Mouse (Mus musculus): ENCODE data around the gene Wdr82. TPM values are rescaled to one million over a fixed set of nuclear protein-coding genes. Genes with fewer than 3 reads are reported as not detected.

Wdr82 gene
- polyA plus RNA-seq, 1 experiment from 2014 or later: 27.1 TPM

- Histone ChIP-seq H3K4me2 (replicated peaks; ENCODE audit: low read depth, low read length) (no peak overlapping the region), H3K27me3 (ENCODE audit: control insufficient read depth, insufficient read depth, low read length) (peaks cover 35% of the 10 kb centered on the region), H3K9me3 (ENCODE audit: control insufficient read depth, low read length) (no peaks in the 10 kb centered on the region), H3K36me3 (ENCODE audit: control insufficient read depth, insufficient read depth, low read length) (no peaks in the 10 kb centered on the region), H3K9ac (ENCODE audit: low read depth, low read length) (no peak overlapping the region), H3K4me3 (ENCODE audit: low read length) (no peak overlapping the region), H3K27ac (ENCODE audit: low read depth, low read length) (no peak overlapping the region), H3K4me1 (ENCODE audit: control insufficient read depth, insufficient read depth, low read length) (peaks cover 11% of the 10 kb centered on the region; the same call in 1 of the 2 replicates)
- 81% methylated on average over 2 of the region's 2 CpGs for WGBS
- no peak for ATAC-seq (ENCODE audit: low FRiP score, low TSS enrichment)
Observed at GRCm38 (mm10) chr9:106145582-106145981, 25.1 kb upstream of the Wdr82 start.

DNA sequence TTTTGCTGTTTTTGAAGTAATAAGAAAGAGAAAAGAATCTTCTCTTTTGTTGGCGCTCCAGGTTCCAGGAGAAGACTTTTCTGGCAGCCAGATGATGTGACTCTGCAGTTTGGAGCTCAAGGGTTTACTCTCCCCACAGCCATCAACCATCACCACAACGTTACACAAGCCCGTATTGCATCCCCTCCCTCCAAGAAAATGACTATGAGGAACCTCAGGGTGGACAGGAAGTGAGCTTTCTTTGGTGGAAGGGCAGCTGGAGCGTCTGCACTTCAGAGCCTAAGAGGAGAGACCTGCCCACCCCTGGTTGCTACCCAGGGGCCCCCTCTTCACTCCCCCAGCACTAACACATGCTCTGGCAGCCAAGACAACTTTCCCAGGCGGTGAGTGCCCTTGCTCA is 23.4 kb upstream of the Wdr82 start:
- Histone ChIP-seq H3K9me3 (ENCODE audit: control insufficient read depth, low read length) (no peaks in the 10 kb centered on the region), H3K4me3 (ENCODE audit: low read length) (no peak overlapping the region), H3K4me2 (replicated peaks; ENCODE audit: low read depth, low read length) (no peak overlapping the region), H3K9ac (ENCODE audit: low read depth, low read length) (no peak overlapping the region), H3K27me3 (ENCODE audit: control insufficient read depth, insufficient read depth, low read length) (peaks cover 35% of the 10 kb centered on the region), H3K4me1 (ENCODE audit: control insufficient read depth, insufficient read depth, low read length) (peaks cover 11% of the 10 kb centered on the region; the same call in 1 of the 2 replicates), H3K27ac (ENCODE audit: low read depth, low read length) (no peak overlapping the region), H3K36me3 (ENCODE audit: control insufficient read depth, insufficient read depth, low read length) (no peaks in the 10 kb centered on the region)
- no peak for ATAC-seq (ENCODE audit: low FRiP score, low TSS enrichment)
- WGBS: 22% methylated on average over 5 of the region's 5 CpGs

DNA sequence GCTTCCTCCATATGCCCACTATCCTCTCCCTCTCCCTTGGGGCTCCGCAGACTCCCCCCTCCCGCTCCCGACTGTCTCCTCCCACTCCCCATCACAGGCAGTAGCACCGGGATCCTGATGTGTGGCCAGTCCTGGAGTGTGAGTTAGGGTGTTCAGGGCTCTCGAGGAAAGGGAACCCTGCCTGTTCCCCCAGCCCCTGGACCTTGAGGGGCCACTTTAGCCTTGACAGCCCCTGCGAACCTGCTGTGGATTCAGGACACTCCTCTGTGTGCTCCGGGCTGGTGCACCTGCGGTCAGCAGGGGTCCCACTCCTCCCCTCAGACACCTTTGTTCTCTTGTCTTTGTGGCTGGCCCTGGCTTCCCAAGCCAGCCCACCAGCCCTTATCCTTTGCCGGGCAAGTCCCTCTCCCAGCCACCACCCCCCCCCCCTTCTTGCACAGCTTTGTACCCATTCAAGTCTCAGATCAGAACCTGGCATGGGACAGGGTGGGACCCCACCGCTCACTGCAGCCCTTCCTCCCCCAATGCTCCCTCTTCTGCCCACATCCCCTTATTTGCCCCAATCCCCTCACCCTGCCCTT is 22.8 kb upstream of the Wdr82 start:
- no peak overlapping the region for H3K27ac ChIP-seq (ENCODE audit: low read depth, low read length)
- no peaks in the 10 kb centered on the region for H3K36me3 ChIP-seq (ENCODE audit: control insufficient read depth, insufficient read depth, low read length)
- WGBS: 2% methylated on average over 10 of the region's 10 CpGs
- ATAC-seq (ENCODE audit: low FRiP score, low TSS enrichment): peak; percentile 61
- H3K4me3 ChIP-seq (ENCODE audit: low read length): peak overlapping the region; percentile 41
- H3K4me1 ChIP-seq (ENCODE audit: control insufficient read depth, insufficient read depth, low read length): peaks cover 11% of the 10 kb centered on the region; the same call in 1 of the 2 replicates
- H3K9me3 ChIP-seq (ENCODE audit: control insufficient read depth, low read length): no peaks in the 10 kb centered on the region
- H3K9ac ChIP-seq (ENCODE audit: low read depth, low read length): no peak overlapping the region
- H3K4me2 ChIP-seq (replicated peaks; ENCODE audit: low read depth, low read length): peak overlapping the region; percentile 62
- H3K27me3 ChIP-seq (ENCODE audit: control insufficient read depth, insufficient read depth, low read length): peaks cover 35% of the 10 kb centered on the region

DNA sequence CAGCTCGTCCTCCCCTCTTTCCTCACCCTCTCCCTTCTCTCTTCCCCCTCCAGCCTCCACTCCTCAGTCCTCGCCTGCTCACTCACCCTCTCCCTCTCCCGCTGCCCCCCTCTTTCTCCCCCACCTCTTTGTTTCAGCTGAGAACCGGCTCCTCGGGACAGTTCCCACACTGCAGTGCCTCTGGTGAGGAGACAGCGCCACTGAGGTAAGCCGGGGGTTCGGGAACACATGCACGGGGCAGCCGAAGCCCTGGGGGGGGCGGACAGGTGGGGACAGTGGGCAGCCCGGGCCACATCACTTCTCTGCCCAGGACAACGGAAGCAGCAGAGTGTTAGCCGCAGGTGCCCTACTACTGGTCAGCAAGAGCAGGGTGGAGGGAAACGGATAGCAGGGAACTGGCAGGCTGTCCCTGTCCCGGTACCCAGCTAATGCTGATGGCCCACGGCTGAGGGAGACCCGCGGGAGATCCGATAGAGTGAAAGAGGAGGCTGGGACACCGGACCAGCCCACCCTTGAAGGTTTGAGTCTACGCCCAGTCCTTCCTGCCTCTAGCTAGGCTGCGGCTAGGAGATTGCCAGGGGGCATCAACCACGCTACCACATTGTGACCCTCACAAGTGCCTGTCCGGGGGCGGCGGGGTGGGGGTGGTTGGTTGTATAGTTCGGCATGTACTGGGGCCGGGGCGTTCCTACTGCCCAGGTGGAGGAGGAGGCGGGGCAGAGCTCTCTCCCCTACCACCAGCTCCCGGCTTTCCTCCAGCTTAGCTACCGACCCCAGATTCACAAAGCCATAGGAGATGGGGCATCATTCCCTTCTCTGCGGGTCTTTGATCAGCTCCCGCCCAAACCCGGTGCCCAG is 22.0 kb upstream of the Wdr82 start:
- no peaks in the 10 kb centered on the region for H3K36me3 ChIP-seq (ENCODE audit: control insufficient read depth, insufficient read depth, low read length)
- H3K4me2 ChIP-seq (replicated peaks; ENCODE audit: low read depth, low read length): peak overlapping the region; percentile 62
- peaks cover 35% of the 10 kb centered on the region for H3K27me3 ChIP-seq (ENCODE audit: control insufficient read depth, insufficient read depth, low read length)
- H3K27ac ChIP-seq (ENCODE audit: low read depth, low read length): no peak overlapping the region
- WGBS: 2% methylated on average over 36 of the region's 36 CpGs
- peak overlapping the region; percentile 41 for H3K4me3 ChIP-seq (ENCODE audit: low read length)
- no peaks in the 10 kb centered on the region for H3K9me3 ChIP-seq (ENCODE audit: control insufficient read depth, low read length)
- peaks cover 11% of the 10 kb centered on the region; the same call in 1 of the 2 replicates for H3K4me1 ChIP-seq (ENCODE audit: control insufficient read depth, insufficient read depth, low read length)
- peak overlapping the region; percentile 52 for H3K9ac ChIP-seq (ENCODE audit: low read depth, low read length)
- peak; percentile 66 for ATAC-seq (ENCODE audit: low FRiP score, low TSS enrichment)

GRCm38 (mm10) chr9:106149399-106149754 is 21.4 kb upstream of the Wdr82 start:
- ATAC-seq (ENCODE audit: low FRiP score, low TSS enrichment): no peak
- Histone ChIP-seq H3K27me3 (ENCODE audit: control insufficient read depth, insufficient read depth, low read length) (peaks cover 35% of the 10 kb centered on the region), H3K27ac (ENCODE audit: low read depth, low read length) (no peak overlapping the region), H3K4me2 (replicated peaks; ENCODE audit: low read depth, low read length) (peak overlapping the region; percentile 62), H3K36me3 (ENCODE audit: control insufficient read depth, insufficient read depth, low read length) (no peaks in the 10 kb centered on the region), H3K9me3 (ENCODE audit: control insufficient read depth, low read length) (no peaks in the 10 kb centered on the region), H3K4me1 (ENCODE audit: control insufficient read depth, insufficient read depth, low read length) (peaks cover 11% of the 10 kb centered on the region; the same call in 1 of the 2 replicates), H3K9ac (ENCODE audit: low read depth, low read length) (peak overlapping the region; percentile 52; the same call in 1 of the 2 replicates), H3K4me3 (ENCODE audit: low read length) (peak overlapping the region; percentile 41)
- WGBS: 19% methylated on average over 10 of the region's 10 CpGs

DNA sequence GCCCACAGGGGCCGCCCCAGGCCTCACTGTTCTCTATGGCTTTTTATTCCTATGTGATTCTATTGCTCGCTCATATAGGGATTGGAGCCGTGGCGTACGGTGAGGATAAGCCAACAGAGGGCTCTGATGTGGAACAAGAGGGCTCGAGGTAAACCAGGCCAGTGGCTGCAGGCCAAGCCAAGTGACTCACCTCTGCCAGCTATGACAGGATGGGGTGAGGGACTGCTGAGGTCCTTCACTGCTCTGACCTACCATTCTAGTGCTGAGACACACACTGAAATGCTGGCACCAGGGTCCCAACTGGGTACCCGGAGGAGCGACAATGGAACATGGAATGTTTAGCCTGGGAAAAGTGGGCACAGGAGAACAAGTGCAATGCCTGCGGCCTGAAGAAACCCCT is 16.6 kb upstream of the Wdr82 start:
- peaks cover 14% of the 10 kb centered on the region for H3K27me3 ChIP-seq (ENCODE audit: control insufficient read depth, insufficient read depth, low read length)

DNA sequence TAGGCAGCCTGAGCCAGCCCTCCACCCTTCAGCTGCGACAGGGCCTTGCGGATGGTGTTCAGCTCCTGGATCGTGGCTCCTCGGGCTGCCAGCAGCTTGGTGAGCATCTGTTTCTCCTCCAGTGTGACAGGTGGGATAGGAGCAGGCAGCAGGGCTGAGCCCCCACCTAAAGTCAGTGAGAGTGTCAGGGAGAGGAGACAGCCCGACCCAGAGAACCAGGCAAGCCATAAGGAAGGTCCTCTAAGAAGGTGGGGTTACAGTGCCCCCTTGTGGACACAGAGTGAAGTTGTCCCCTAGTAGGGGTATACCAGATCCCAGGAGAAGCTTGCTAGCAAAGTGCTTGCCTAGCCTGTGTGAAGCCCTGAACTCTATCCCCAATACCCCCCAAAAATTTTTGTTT is 14.3 kb upstream of the Wdr82 start:
- Histone ChIP-seq H3K27ac (ENCODE audit: low read depth, low read length) (no peak overlapping the region), H3K9ac (ENCODE audit: low read depth, low read length) (no peak overlapping the region), H3K4me3 (ENCODE audit: low read length) (no peak overlapping the region), H3K9me3 (ENCODE audit: control insufficient read depth, low read length) (no peaks in the 10 kb centered on the region), H3K4me1 (ENCODE audit: control insufficient read depth, insufficient read depth, low read length) (no peaks in the 10 kb centered on the region), H3K36me3 (ENCODE audit: control insufficient read depth, insufficient read depth, low read length) (no peaks in the 10 kb centered on the region), H3K27me3 (ENCODE audit: control insufficient read depth, insufficient read depth, low read length) (no peaks in the 10 kb centered on the region), H3K4me2 (replicated peaks; ENCODE audit: low read depth, low read length) (no peak overlapping the region)
- no peak for ATAC-seq (ENCODE audit: low FRiP score, low TSS enrichment)
- 56% methylated on average over 5 of the region's 5 CpGs for WGBS

More for the DNA sequence above, 16.6 kb upstream of the Wdr82 start:
- Histone ChIP-seq H3K9me3 (ENCODE audit: control insufficient read depth, low read length) (no peaks in the 10 kb centered on the region), H3K4me3 (ENCODE audit: low read length) (no peak overlapping the region), H3K36me3 (ENCODE audit: control insufficient read depth, insufficient read depth, low read length) (no peaks in the 10 kb centered on the region), H3K4me1 (ENCODE audit: control insufficient read depth, insufficient read depth, low read length) (0 out of 2 replicates have a peak, but pooled peaks cover 2% of the 10 kb centered on the region), H3K9ac (ENCODE audit: low read depth, low read length) (no peak overlapping the region), H3K4me2 (replicated peaks; ENCODE audit: low read depth, low read length) (no peak overlapping the region), H3K27ac (ENCODE audit: low read depth, low read length) (no peak overlapping the region)
- 86% methylated on average over 9 of the region's 9 CpGs for WGBS
- no peak for ATAC-seq (ENCODE audit: low FRiP score, low TSS enrichment)

GRCm38 (mm10) chr9:106156921-106157622 is 13.7 kb upstream of the Wdr82 start:
- Histone ChIP-seq H3K36me3 (ENCODE audit: control insufficient read depth, insufficient read depth, low read length) (no peaks in the 10 kb centered on the region), H3K4me3 (ENCODE audit: low read length) (no peak overlapping the region), H3K27me3 (ENCODE audit: control insufficient read depth, insufficient read depth, low read length) (no peaks in the 10 kb centered on the region), H3K9ac (ENCODE audit: low read depth, low read length) (no peak overlapping the region), H3K9me3 (ENCODE audit: control insufficient read depth, low read length) (no peaks in the 10 kb centered on the region), H3K27ac (ENCODE audit: low read depth, low read length) (no peak overlapping the region), H3K4me1 (ENCODE audit: control insufficient read depth, insufficient read depth, low read length) (no peaks in the 10 kb centered on the region), H3K4me2 (replicated peaks; ENCODE audit: low read depth, low read length) (no peak overlapping the region)
- WGBS: 82% methylated on average over 21 of the region's 21 CpGs
- no peak for ATAC-seq (ENCODE audit: low FRiP score, low TSS enrichment)

GRCm38 (mm10) chr9:106157623-106157925 is 13.2 kb upstream of the Wdr82 start:
- WGBS: 87% methylated on average over 10 of the region's 10 CpGs

More at GRCm38 (mm10) chr9:106157623-106157925, 13.2 kb upstream of the Wdr82 start:
- Histone ChIP-seq H3K27ac (ENCODE audit: low read depth, low read length) (no peak overlapping the region), H3K4me3 (ENCODE audit: low read length) (no peak overlapping the region), H3K4me2 (replicated peaks; ENCODE audit: low read depth, low read length) (no peak overlapping the region), H3K4me1 (ENCODE audit: control insufficient read depth, insufficient read depth, low read length) (no peaks in the 10 kb centered on the region), H3K9me3 (ENCODE audit: control insufficient read depth, low read length) (no peaks in the 10 kb centered on the region), H3K27me3 (ENCODE audit: control insufficient read depth, insufficient read depth, low read length) (no peaks in the 10 kb centered on the region), H3K36me3 (ENCODE audit: control insufficient read depth, insufficient read depth, low read length) (no peaks in the 10 kb centered on the region), H3K9ac (ENCODE audit: low read depth, low read length) (no peak overlapping the region)
- ATAC-seq (ENCODE audit: low FRiP score, low TSS enrichment): no peak

Data from kidney, embryonic 14.5 days (tissue).